Mouse (Mus musculus): ENCODE results near the gene Gal3st4. TPM values are rescaled to one million over a fixed set of nuclear protein-coding genes. Genes with fewer than 3 reads are reported as not detected.

The Gal3st4 gene
- polyA plus RNA-seq, 1 experiment from 2014 or later: 2.4 TPM

DNA sequence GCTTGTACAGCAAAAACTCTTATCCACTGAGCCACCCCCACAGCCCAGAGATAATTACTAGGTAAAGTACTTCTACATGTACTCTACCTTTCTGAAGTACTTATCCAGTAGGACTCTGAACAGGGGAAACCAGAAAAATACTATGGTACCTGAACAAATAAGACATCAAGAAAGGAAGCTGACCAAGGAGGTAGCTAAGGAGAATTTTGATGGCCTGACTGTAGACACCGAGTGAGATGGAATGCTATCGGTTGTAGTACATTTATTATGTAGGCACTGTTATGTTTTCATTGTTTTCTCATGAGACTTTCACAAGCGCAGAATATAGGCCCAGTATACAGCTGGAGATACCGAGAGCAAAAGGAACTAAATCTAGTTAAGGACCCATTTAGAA is 15.1 kb downstream of the Gal3st4 start:
- no peak for ATAC-seq
- H3K9ac ChIP-seq (replicated peaks; ENCODE audit: low read depth, low read length): no peak overlapping the region
- no peaks in the 10 kb centered on the region for H3K27me3 ChIP-seq (replicated peaks; ENCODE audit: control insufficient read depth, insufficient read depth, low read length)
- peaks cover 17% of the 10 kb centered on the region for H3K36me3 ChIP-seq (ENCODE audit: control insufficient read depth, insufficient read depth)
- H3K27ac ChIP-seq (ENCODE audit: low read length): no peak overlapping the region
- no peak overlapping the region for H3K4me3 ChIP-seq (replicated peaks; ENCODE audit: low read length)
- 93% methylated on average over 4 of the region's 4 CpGs for WGBS
- H3K4me1 ChIP-seq (replicated peaks; ENCODE audit: control insufficient read depth, insufficient read depth, low read length): peaks cover 14% of the 10 kb centered on the region
- H3K9me3 ChIP-seq (ENCODE audit: control insufficient read depth, low read length): no peaks in the 10 kb centered on the region
- H3K4me2 ChIP-seq (ENCODE audit: low read length): no peak overlapping the region

DNA sequence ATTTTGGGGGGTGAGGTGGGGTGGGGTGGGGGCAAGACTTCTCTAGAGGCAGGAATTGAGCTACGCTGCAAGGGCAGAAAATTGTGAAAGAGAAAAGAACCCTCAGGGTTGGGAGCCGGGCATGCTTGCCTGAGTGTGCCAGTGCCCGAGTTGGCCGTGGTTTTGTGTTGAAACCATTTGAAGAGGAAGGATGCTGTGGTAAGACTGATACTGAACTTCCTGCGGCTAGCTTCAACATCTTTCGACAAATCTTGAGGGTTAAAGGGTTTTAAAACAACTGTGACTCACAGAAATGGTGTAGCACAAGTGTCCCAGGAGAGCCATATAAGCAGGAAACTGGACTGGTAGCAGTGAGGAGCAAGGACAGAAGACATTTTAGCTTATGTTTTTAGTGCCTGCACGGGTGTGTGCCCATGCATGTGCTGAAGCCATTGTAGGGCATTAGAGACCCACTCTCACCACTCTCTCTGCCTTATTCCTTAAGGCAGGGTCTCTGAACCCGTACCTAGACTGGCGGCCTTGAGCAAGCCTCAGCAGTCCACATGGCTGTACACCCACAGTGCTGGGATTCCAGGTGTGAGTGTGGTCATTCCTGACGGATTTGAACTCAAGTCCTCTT is 15.6 kb downstream of the Gal3st4 start:
- H3K27me3 ChIP-seq (replicated peaks; ENCODE audit: control insufficient read depth, insufficient read depth, low read length): no peaks in the 10 kb centered on the region
- H3K9ac ChIP-seq (replicated peaks; ENCODE audit: low read depth, low read length): no peak overlapping the region
- peaks cover 10% of the 10 kb centered on the region for H3K4me1 ChIP-seq (replicated peaks; ENCODE audit: control insufficient read depth, insufficient read depth, low read length)
- H3K27ac ChIP-seq (ENCODE audit: low read length): no peak overlapping the region
- H3K4me2 ChIP-seq (ENCODE audit: low read length): no peak overlapping the region
- no peaks in the 10 kb centered on the region for H3K9me3 ChIP-seq (ENCODE audit: control insufficient read depth, low read length)
- H3K4me3 ChIP-seq (replicated peaks; ENCODE audit: low read length): no peak overlapping the region
- H3K36me3 ChIP-seq (ENCODE audit: control insufficient read depth, insufficient read depth): peaks cover 17% of the 10 kb centered on the region
- ATAC-seq: no peak
- 91% methylated on average over 10 of the region's 10 CpGs for WGBS

DNA sequence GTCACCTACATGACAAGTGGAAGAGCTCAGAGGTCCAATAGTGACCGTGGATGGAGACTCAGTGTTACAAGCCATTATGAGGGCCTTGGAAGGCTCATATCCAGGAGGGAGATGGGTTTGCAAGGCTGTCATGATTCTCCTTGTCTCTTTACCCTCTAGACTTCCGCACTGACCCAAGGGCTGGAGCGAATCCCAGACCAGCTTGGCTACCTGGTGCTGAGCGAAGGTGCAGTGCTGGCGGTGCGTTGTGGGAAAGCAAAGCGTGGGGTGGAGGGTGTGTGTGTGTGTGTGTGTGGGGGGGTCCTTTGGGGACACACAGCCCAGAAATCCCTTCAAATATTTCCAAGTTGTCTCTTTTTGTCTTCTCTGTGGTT is 16.6 kb downstream of the Gal3st4 start:
- no peak for ATAC-seq
- Histone ChIP-seq H3K9ac (replicated peaks; ENCODE audit: low read depth, low read length) (peak overlapping the region; percentile 62), H3K36me3 (ENCODE audit: control insufficient read depth, insufficient read depth) (peaks cover 14% of the 10 kb centered on the region; the same call in 1 of the 2 replicates), H3K4me1 (replicated peaks; ENCODE audit: control insufficient read depth, insufficient read depth, low read length) (peaks cover 10% of the 10 kb centered on the region), H3K9me3 (ENCODE audit: control insufficient read depth, low read length) (no peaks in the 10 kb centered on the region), H3K4me2 (ENCODE audit: low read length) (peak overlapping the region; percentile 93), H3K27ac (ENCODE audit: low read length) (peak overlapping the region; percentile 72), H3K4me3 (replicated peaks; ENCODE audit: low read length) (peak overlapping the region; percentile 76), H3K27me3 (replicated peaks; ENCODE audit: control insufficient read depth, insufficient read depth, low read length) (no peaks in the 10 kb centered on the region)
- 16% methylated on average over 7 of the region's 7 CpGs for whole genome bisulfite sequencing

DNA sequence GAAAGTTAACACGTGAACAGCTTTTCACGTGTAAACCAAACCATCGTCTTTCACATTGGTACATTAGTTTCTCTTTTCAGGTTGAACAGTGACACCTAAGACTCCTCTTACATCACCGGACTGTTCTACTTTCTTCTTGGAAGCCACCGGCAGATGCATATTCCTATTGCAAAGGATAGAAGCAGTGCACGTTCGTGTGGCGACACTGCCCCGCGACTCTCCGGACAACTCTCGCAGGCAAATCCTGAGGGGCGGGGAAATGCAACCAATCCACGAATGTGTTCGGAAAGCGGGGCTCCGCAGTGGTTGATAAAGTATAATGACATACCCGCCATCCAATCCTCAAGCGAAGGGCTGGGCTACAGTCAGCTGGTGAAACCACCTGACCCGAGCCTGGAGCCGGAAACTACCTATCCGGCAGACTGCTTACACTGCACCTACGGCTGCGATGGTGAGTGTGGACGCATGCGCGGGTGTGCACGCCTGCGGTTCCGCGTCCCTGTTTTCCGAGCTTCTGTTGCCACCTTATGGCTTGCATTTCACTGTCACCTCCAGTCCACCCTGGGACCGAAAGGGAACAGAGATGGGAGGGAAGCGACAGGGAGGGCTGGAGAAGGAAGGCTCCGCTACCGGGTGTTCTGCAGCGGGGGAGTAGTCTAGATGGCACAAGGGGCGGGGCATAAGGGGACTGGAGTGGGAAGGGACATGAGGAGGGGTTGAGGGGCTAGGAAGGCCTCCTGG is 17.1 kb downstream of the Gal3st4 start, which contains the start of gene Lamtor4:
Lamtor4 (plus strand) TSS at position 130 of the 741 bp plus-strand sequence.
- Histone ChIP-seq H3K27me3 (replicated peaks; ENCODE audit: control insufficient read depth, insufficient read depth, low read length) (no peaks in the 10 kb centered on the region), H3K36me3 (ENCODE audit: control insufficient read depth, insufficient read depth) (peaks cover 14% of the 10 kb centered on the region; the same call in 1 of the 2 replicates), H3K27ac (ENCODE audit: low read length) (peak within 1 kb of the TSS; percentile 72), H3K9ac (replicated peaks; ENCODE audit: low read depth, low read length) (peak within 1 kb of the TSS; percentile 62), H3K4me3 (replicated peaks; ENCODE audit: low read length) (peak within 1 kb of the TSS; percentile 76), H3K4me2 (ENCODE audit: low read length) (peak within 1 kb of the TSS; percentile 93), H3K4me1 (replicated peaks; ENCODE audit: control insufficient read depth, insufficient read depth, low read length) (peaks cover 10% of the 10 kb centered on the region), H3K9me3 (ENCODE audit: control insufficient read depth, low read length) (no peaks in the 10 kb centered on the region)
- peak; percentile 100 for ATAC-seq
- under 1% methylated on average over 38 of the region's 38 CpGs for WGBS

DNA sequence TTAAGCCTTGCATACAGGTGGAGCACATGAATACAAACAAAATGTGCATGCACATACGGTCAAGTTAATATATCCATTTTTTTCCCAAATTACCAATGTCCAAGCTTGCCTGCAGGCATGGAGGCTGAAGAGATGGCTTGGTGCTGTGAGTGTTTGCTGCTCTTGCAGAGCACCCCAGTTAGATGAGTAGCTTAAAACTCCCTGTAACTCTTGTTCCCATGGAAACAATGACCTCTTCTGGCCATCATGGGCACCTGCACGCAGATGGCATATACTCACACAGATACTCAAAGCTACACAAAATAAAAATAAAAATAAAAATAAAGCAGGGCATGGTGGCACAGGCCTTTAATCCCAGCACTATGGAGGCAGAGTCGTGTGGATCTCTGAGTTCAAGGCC is 19.6 kb downstream of the Gal3st4 start:
- Histone ChIP-seq H3K9ac (replicated peaks; ENCODE audit: low read depth, low read length) (no peak overlapping the region), H3K4me3 (replicated peaks; ENCODE audit: low read length) (no peak overlapping the region), H3K36me3 (ENCODE audit: control insufficient read depth, insufficient read depth) (no peaks in the 10 kb centered on the region), H3K4me1 (replicated peaks; ENCODE audit: control insufficient read depth, insufficient read depth, low read length) (peaks cover 10% of the 10 kb centered on the region), H3K9me3 (ENCODE audit: control insufficient read depth, low read length) (no peaks in the 10 kb centered on the region), H3K4me2 (ENCODE audit: low read length) (no peak overlapping the region), H3K27me3 (replicated peaks; ENCODE audit: control insufficient read depth, insufficient read depth, low read length) (no peaks in the 10 kb centered on the region), H3K27ac (ENCODE audit: low read length) (no peak overlapping the region)
- ATAC-seq: no peak
- WGBS: 94% methylated on average over 3 of the region's 3 CpGs

DNA sequence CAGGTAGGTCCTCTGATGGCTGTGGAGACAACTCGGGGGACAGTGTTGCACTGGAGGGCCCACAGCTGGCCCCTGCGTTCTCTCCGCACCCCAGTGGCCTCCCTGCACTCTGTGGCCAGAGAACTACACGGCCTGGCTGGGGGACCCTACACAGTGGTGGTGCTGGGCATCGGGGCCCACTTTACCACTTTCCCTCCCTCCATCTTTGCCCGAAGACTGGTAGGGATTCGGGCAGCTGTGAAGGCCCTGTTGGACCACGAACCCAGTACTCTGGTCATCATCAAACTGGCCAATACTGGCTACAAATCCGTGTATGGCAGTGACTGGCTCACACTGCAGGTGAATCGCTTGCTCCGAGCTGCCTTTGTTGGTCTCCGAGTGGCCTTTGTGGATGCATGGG is 21.5 kb downstream of the Gal3st4 start:
- H3K4me2 ChIP-seq (ENCODE audit: low read length): no peak overlapping the region
- WGBS: 85% methylated on average over 12 of the region's 12 CpGs
- no peak overlapping the region for H3K4me3 ChIP-seq (replicated peaks; ENCODE audit: low read length)
- H3K4me1 ChIP-seq (replicated peaks; ENCODE audit: control insufficient read depth, insufficient read depth, low read length): peaks cover 6% of the 10 kb centered on the region
- H3K27ac ChIP-seq (ENCODE audit: low read length): no peak overlapping the region
- H3K36me3 ChIP-seq (ENCODE audit: control insufficient read depth, insufficient read depth): no peaks in the 10 kb centered on the region
- H3K9me3 ChIP-seq (ENCODE audit: control insufficient read depth, low read length): no peaks in the 10 kb centered on the region
- no peak for ATAC-seq
- H3K27me3 ChIP-seq (replicated peaks; ENCODE audit: control insufficient read depth, insufficient read depth, low read length): no peaks in the 10 kb centered on the region
- no peak overlapping the region for H3K9ac ChIP-seq (replicated peaks; ENCODE audit: low read depth, low read length)

DNA sequence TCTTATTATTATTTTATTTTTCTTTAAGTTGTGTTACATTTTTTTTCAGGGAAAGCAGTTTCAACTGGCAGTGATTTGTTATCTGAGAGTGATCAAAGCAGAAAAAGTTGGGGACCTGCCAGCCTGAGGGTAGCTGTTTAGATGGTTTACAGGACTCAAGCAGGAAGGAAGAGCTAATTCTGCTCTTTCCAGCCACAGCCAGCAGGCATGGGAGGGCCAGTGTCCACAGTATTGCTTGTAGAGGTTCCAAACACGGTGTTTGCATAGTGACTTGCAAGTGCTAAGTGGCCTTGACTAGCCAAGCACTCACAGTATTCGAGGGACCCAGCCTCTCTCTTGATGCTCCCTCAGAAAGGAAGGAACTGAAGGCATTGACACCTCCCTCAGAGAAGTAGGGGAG is 31.1 kb downstream of the Gal3st4 start:
- Histone ChIP-seq H3K4me1 (replicated peaks; ENCODE audit: control insufficient read depth, insufficient read depth, low read length) (no peaks in the 10 kb centered on the region), H3K36me3 (ENCODE audit: control insufficient read depth, insufficient read depth) (no peaks in the 10 kb centered on the region), H3K4me3 (replicated peaks; ENCODE audit: low read length) (no peak overlapping the region), H3K27ac (ENCODE audit: low read length) (no peak overlapping the region), H3K27me3 (replicated peaks; ENCODE audit: control insufficient read depth, insufficient read depth, low read length) (no peaks in the 10 kb centered on the region), H3K4me2 (ENCODE audit: low read length) (no peak overlapping the region), H3K9ac (replicated peaks; ENCODE audit: low read depth, low read length) (no peak overlapping the region), H3K9me3 (ENCODE audit: control insufficient read depth, low read length) (no peaks in the 10 kb centered on the region)
- 56% methylated on average over 2 of the region's 2 CpGs for WGBS
- no peak for ATAC-seq

DNA sequence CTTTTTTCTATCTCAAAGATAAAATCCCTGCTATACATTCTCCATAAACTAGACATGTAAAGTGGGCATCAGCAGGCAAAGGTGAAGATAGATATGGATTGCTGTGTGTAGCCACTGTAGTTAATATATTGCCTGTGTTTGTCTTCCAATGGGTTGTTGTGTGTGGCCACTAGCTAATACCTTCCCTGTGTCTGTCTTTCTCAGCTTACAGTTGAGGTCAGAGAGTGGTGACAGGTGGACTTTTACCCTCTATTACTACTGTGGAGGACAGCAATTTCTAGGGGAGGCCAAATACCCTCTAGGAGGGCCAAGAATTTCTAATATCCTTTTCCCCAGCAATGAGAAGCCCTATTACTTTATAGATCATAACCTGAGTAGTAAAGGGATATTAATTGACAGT is 38.4 kb downstream of the Gal3st4 start:
- Histone ChIP-seq H3K4me2 (ENCODE audit: low read length) (no peak overlapping the region), H3K27ac (ENCODE audit: low read length) (no peak overlapping the region), H3K27me3 (replicated peaks; ENCODE audit: control insufficient read depth, insufficient read depth, low read length) (no peaks in the 10 kb centered on the region), H3K9me3 (ENCODE audit: control insufficient read depth, low read length) (no peaks in the 10 kb centered on the region), H3K4me1 (replicated peaks; ENCODE audit: control insufficient read depth, insufficient read depth, low read length) (no peaks in the 10 kb centered on the region), H3K9ac (replicated peaks; ENCODE audit: low read depth, low read length) (no peak overlapping the region), H3K36me3 (ENCODE audit: control insufficient read depth, insufficient read depth) (no peaks in the 10 kb centered on the region), H3K4me3 (replicated peaks; ENCODE audit: low read length) (no peak overlapping the region)
- ATAC-seq: no peak

DNA sequence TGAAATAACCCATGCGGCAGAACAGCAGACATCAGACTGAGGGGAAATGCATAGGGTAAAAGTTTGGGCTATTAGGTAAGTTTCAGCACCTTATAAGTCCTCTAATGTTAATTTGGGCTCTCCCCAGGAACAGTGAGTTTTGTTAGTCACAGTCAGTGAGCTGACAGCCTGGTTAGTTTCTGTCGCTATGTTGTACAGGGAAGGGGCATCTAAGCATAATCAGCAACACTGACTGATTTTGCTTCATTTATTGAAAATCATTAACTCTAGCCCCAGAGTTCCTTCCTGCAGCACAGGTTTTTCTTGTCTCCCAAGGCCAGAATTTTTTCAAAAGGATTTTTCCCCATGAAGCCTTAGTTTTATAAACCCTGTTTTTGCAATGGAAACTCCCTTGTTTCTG is 38.9 kb downstream of the Gal3st4 start:
- H3K9ac ChIP-seq (replicated peaks; ENCODE audit: low read depth, low read length): no peak overlapping the region
- H3K9me3 ChIP-seq (ENCODE audit: control insufficient read depth, low read length): no peaks in the 10 kb centered on the region
- no peak overlapping the region for H3K4me3 ChIP-seq (replicated peaks; ENCODE audit: low read length)
- WGBS: 73% methylated on average over 2 of the region's 2 CpGs
- H3K4me1 ChIP-seq (replicated peaks; ENCODE audit: control insufficient read depth, insufficient read depth, low read length): no peaks in the 10 kb centered on the region
- no peak for ATAC-seq
- H3K27ac ChIP-seq (ENCODE audit: low read length): no peak overlapping the region
- H3K36me3 ChIP-seq (ENCODE audit: control insufficient read depth, insufficient read depth): no peaks in the 10 kb centered on the region
- no peaks in the 10 kb centered on the region for H3K27me3 ChIP-seq (replicated peaks; ENCODE audit: control insufficient read depth, insufficient read depth, low read length)
- no peak overlapping the region for H3K4me2 ChIP-seq (ENCODE audit: low read length)

Measured in forebrain, embryonic 16.5 days (tissue).